Mouse (Mus musculus): ENCODE measurements around the gene 1500009L16Rik. TPM values are rescaled to one million over a fixed set of nuclear protein-coding genes. Genes with fewer than 3 reads are reported as not detected.

Gene 1500009L16Rik
- total RNA-seq (2023) = not detected in 4 replicates

DNA sequence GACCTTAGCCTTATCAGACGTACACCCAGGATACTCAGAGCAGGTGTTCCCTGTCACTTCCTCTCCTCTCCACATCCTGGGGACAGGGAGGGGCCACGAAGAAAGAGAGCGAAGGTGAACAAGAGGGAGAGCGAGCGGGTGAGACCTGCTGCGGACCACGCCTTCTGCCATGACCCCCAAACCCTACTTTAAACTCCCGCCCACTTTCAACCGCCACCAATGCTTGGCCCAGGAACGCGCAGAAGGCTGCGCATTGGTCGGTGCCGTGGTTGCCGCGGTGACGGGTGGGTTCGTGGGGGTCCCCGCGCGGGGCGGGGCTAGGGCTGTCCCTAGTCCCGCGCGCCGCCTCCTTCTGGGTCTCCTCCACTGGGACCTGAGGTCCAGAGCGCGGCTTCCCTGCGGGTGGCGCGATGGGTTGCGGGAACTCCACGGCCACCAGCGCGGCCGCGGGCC lies at the start of gene 1500009L16Rik:
TSS of gene 1500009L16Rik (plus strand) at position 287 of the 453 bp plus-strand sequence.

Other genes starting within 250 kb of the 1500009L16Rik start
- not detected in 4 replicates for gene Aldh1l2, start 188.7 kb upstream of the 1500009L16Rik start, total RNA-seq (2023)
- gene Washc4, start 179.1 kb upstream of the 1500009L16Rik start, total RNA-seq (2023) = 46.2 to 49.9 TPM (median 48.5 TPM) in 4 replicates
- 15.1 to 23.0 TPM (median 19.4 TPM) in 4 replicates for gene Appl2, start 74.1 kb upstream of the 1500009L16Rik start, total RNA-seq (2023)

Data from B cell, adult 62 days (primary cell).